Mouse (Mus musculus): ENCODE data around the gene Dhx34. TPM values are rescaled to one million over a fixed set of nuclear protein-coding genes. Genes with fewer than 3 reads are reported as not detected.

Dhx34 gene
- polyA plus RNA-seq, 1 experiment from 2014 or later, result 11.6 TPM

- ATAC-seq (ENCODE audit: low FRiP score, low TSS enrichment) (no peak), DNase-seq (no peak)
- H3K4me1 ChIP-seq (ENCODE audit: control insufficient read depth, insufficient read depth, low read length), result no peaks in the 10 kb centered on the region
- no peak overlapping the region for H3K4me2 ChIP-seq (ENCODE audit: low read length)
- no peaks in the 10 kb centered on the region for H3K9me3 ChIP-seq (ENCODE audit: control insufficient read depth, low read length)
- no peak overlapping the region for H3K9ac ChIP-seq (replicated peaks; ENCODE audit: low read length)
- no peaks in the 10 kb centered on the region for H3K36me3 ChIP-seq (ENCODE audit: control insufficient read depth, insufficient read depth, low read length)
- no peaks in the 10 kb centered on the region for H3K27me3 ChIP-seq (ENCODE audit: control insufficient read depth, insufficient read depth, low read length)
- H3K27ac ChIP-seq (replicated peaks; ENCODE audit: low read depth, low read length), result no peak overlapping the region
- 77% methylated on average over 7 of the region's 7 CpGs for WGBS
- no peak overlapping the region for H3K4me3 ChIP-seq (replicated peaks; ENCODE audit: low read depth, low read length)
Measured at GRCm38 (mm10) chr7:16240281-16240977, 18.6 kb upstream of the Dhx34 start.

GRCm38 (mm10) chr7:16239554-16239997 lies 17.7 kb upstream of the Dhx34 start:
- no peaks in the 10 kb centered on the region for H3K36me3 ChIP-seq (ENCODE audit: control insufficient read depth, insufficient read depth, low read length)
- H3K27me3 ChIP-seq (ENCODE audit: control insufficient read depth, insufficient read depth, low read length), result no peaks in the 10 kb centered on the region
- DNase-seq (no peak), ATAC-seq (ENCODE audit: low FRiP score, low TSS enrichment) (no peak)
- no peak overlapping the region for H3K4me3 ChIP-seq (replicated peaks; ENCODE audit: low read depth, low read length)
- H3K27ac ChIP-seq (replicated peaks; ENCODE audit: low read depth, low read length), result no peak overlapping the region
- H3K9ac ChIP-seq (replicated peaks; ENCODE audit: low read length), result no peak overlapping the region
- H3K9me3 ChIP-seq (ENCODE audit: control insufficient read depth, low read length), result no peaks in the 10 kb centered on the region
- no peak overlapping the region for H3K4me2 ChIP-seq (ENCODE audit: low read length)
- H3K4me1 ChIP-seq (ENCODE audit: control insufficient read depth, insufficient read depth, low read length), result no peaks in the 10 kb centered on the region
- 65% methylated on average over 9 of the region's 9 CpGs for WGBS

GRCm38 (mm10) chr7:16229869-16230268 lies 8.0 kb upstream of the Dhx34 start:
- H3K27ac ChIP-seq (replicated peaks; ENCODE audit: low read depth, low read length), result no peak overlapping the region
- 66% methylated on average over 5 of the region's 5 CpGs for WGBS
- ATAC-seq (ENCODE audit: low FRiP score, low TSS enrichment) (no peak), DNase-seq (no peak)
- no peak overlapping the region for H3K4me2 ChIP-seq (ENCODE audit: low read length)
- H3K36me3 ChIP-seq (ENCODE audit: control insufficient read depth, insufficient read depth, low read length), result no peaks in the 10 kb centered on the region
- no peaks in the 10 kb centered on the region for H3K27me3 ChIP-seq (ENCODE audit: control insufficient read depth, insufficient read depth, low read length)
- no peak overlapping the region for H3K9ac ChIP-seq (replicated peaks; ENCODE audit: low read length)
- 0 out of 2 replicates have a peak, but pooled peaks cover 3% of the 10 kb centered on the region for H3K9me3 ChIP-seq (ENCODE audit: control insufficient read depth, low read length)
- H3K4me1 ChIP-seq (ENCODE audit: control insufficient read depth, insufficient read depth, low read length), result no peaks in the 10 kb centered on the region
- H3K4me3 ChIP-seq (replicated peaks; ENCODE audit: low read depth, low read length), result no peak overlapping the region

- peaks cover 92% of the 10 kb centered on the region for H3K36me3 ChIP-seq (ENCODE audit: control insufficient read depth, insufficient read depth, low read length)
- 95% methylated on average over 9 of the region's 9 CpGs for WGBS
- no peak for ATAC-seq (ENCODE audit: low FRiP score, low TSS enrichment)
Measured at GRCm38 (mm10) chr7:16213986-16214385, 7.9 kb downstream of the Dhx34 start.

GRCm38 (mm10) chr7:16213196-16213595 lies 8.6 kb downstream of the Dhx34 start:
- DNase-seq, result no peak
- Histone ChIP-seq H3K4me2 (ENCODE audit: low read length) (no peak overlapping the region), H3K27me3 (ENCODE audit: control insufficient read depth, insufficient read depth, low read length) (no peaks in the 10 kb centered on the region), H3K4me1 (ENCODE audit: control insufficient read depth, insufficient read depth, low read length) (no peaks in the 10 kb centered on the region), H3K9me3 (ENCODE audit: control insufficient read depth, low read length) (no peaks in the 10 kb centered on the region), H3K4me3 (replicated peaks; ENCODE audit: low read depth, low read length) (no peak overlapping the region), H3K9ac (replicated peaks; ENCODE audit: low read length) (no peak overlapping the region), H3K27ac (replicated peaks; ENCODE audit: low read depth, low read length) (no peak overlapping the region), H3K36me3 (ENCODE audit: control insufficient read depth, insufficient read depth, low read length) (peaks cover 93% of the 10 kb centered on the region)
- ATAC-seq (ENCODE audit: low FRiP score, low TSS enrichment), result no peak
- 91% methylated on average over 6 of the region's 6 CpGs for WGBS

More at GRCm38 (mm10) chr7:16213986-16214385, 7.9 kb downstream of the Dhx34 start:
- Histone ChIP-seq H3K27me3 (ENCODE audit: control insufficient read depth, insufficient read depth, low read length) (no peaks in the 10 kb centered on the region), H3K27ac (replicated peaks; ENCODE audit: low read depth, low read length) (no peak overlapping the region), H3K4me1 (ENCODE audit: control insufficient read depth, insufficient read depth, low read length) (no peaks in the 10 kb centered on the region), H3K9ac (replicated peaks; ENCODE audit: low read length) (no peak overlapping the region), H3K4me3 (replicated peaks; ENCODE audit: low read depth, low read length) (no peak overlapping the region), H3K9me3 (ENCODE audit: control insufficient read depth, low read length) (no peaks in the 10 kb centered on the region), H3K4me2 (ENCODE audit: low read length) (no peak overlapping the region)
- DNase-seq, result no peak

- peaks cover 89% of the 10 kb centered on the region for H3K36me3 ChIP-seq (ENCODE audit: control insufficient read depth, insufficient read depth, low read length)
- 81% methylated on average over 12 of the region's 12 CpGs for WGBS
- H3K27ac ChIP-seq (replicated peaks; ENCODE audit: low read depth, low read length), result no peak overlapping the region
- ATAC-seq (ENCODE audit: low FRiP score, low TSS enrichment) (no peak), DNase-seq (no peak)
- no peaks in the 10 kb centered on the region for H3K9me3 ChIP-seq (ENCODE audit: control insufficient read depth, low read length)
- H3K9ac ChIP-seq (replicated peaks; ENCODE audit: low read length), result no peak overlapping the region
- H3K4me3 ChIP-seq (replicated peaks; ENCODE audit: low read depth, low read length), result no peak overlapping the region
- no peaks in the 10 kb centered on the region for H3K27me3 ChIP-seq (ENCODE audit: control insufficient read depth, insufficient read depth, low read length)
- H3K4me1 ChIP-seq (ENCODE audit: control insufficient read depth, insufficient read depth, low read length), result no peaks in the 10 kb centered on the region
- H3K4me2 ChIP-seq (ENCODE audit: low read length), result no peak overlapping the region
Measured at GRCm38 (mm10) chr7:16210862-16211365, 10.9 kb downstream of the Dhx34 start.

GRCm38 (mm10) chr7:16208781-16209665 lies 12.8 kb downstream of the Dhx34 start:
- WGBS, result 93% methylated on average over 21 of the region's 21 CpGs
- Histone ChIP-seq H3K4me1 (ENCODE audit: control insufficient read depth, insufficient read depth, low read length) (no peaks in the 10 kb centered on the region), H3K36me3 (ENCODE audit: control insufficient read depth, insufficient read depth, low read length) (peaks cover 88% of the 10 kb centered on the region)

GRCm38 (mm10) chr7:16207496-16207895 lies 14.3 kb downstream of the Dhx34 start:
- H3K27me3 ChIP-seq (ENCODE audit: control insufficient read depth, insufficient read depth, low read length), result no peaks in the 10 kb centered on the region
- DNase-seq (no peak), ATAC-seq (ENCODE audit: low FRiP score, low TSS enrichment) (no peak)
- no peak overlapping the region for H3K4me3 ChIP-seq (replicated peaks; ENCODE audit: low read depth, low read length)
- H3K9me3 ChIP-seq (ENCODE audit: control insufficient read depth, low read length), result no peaks in the 10 kb centered on the region
- no peak overlapping the region for H3K4me2 ChIP-seq (ENCODE audit: low read length)
- no peak overlapping the region for H3K9ac ChIP-seq (replicated peaks; ENCODE audit: low read length)
- peaks cover 88% of the 10 kb centered on the region for H3K36me3 ChIP-seq (ENCODE audit: control insufficient read depth, insufficient read depth, low read length)
- H3K4me1 ChIP-seq (ENCODE audit: control insufficient read depth, insufficient read depth, low read length), result no peaks in the 10 kb centered on the region
- WGBS, result 90% methylated on average over 10 of the region's 10 CpGs
- H3K27ac ChIP-seq (replicated peaks; ENCODE audit: low read depth, low read length), result no peak overlapping the region

More at GRCm38 (mm10) chr7:16208781-16209665, 12.8 kb downstream of the Dhx34 start:
- no peaks in the 10 kb centered on the region for H3K9me3 ChIP-seq (ENCODE audit: control insufficient read depth, low read length)
- H3K4me3 ChIP-seq (replicated peaks; ENCODE audit: low read depth, low read length), result no peak overlapping the region
- ATAC-seq (ENCODE audit: low FRiP score, low TSS enrichment) (no peak), DNase-seq (no peak)
- no peak overlapping the region for H3K4me2 ChIP-seq (ENCODE audit: low read length)
- H3K27me3 ChIP-seq (ENCODE audit: control insufficient read depth, insufficient read depth, low read length), result no peaks in the 10 kb centered on the region
- no peak overlapping the region for H3K9ac ChIP-seq (replicated peaks; ENCODE audit: low read length)
- H3K27ac ChIP-seq (replicated peaks; ENCODE audit: low read depth, low read length), result no peak overlapping the region

Data from midbrain, embryonic 14.5 days (tissue).